Mouse (Mus musculus) forebrain, embryonic 11.5 days (tissue): ENCODE measurements at regions not wholly inside any gene's neighbourhood (a gene's known extent, or its start where the extent isn't known, plus 50 kb on each side); places are given as distances from the start of the nearest gene placed in this dataset.

ENCODE experiments used
- ATAC-seq: fragments of 200-750 bp; cut with Nextera tagmentation; replicated peaks from 2 replicates; pipeline ENCODE4 v1.8.0; 2017; ENCODE audit warnings: moderate TSS enrichment; ENCODE audit not compliant: low FRiP score
- DNase-seq: peaks from one replicate; pipeline ENCODE4 v3.0.0-alpha.2; 2017; ENCODE audit warnings: low spot score
- H3K27ac ChIP-seq: fragments of 300-500 bp; sonication (generic); 2 replicates; pipeline ENCODE4 v1.5.1; 2014; ENCODE audit warnings: low read depth, low read length
- H3K27me3 ChIP-seq: fragments of 300-500 bp; sonication (generic); 2 replicates; pipeline ENCODE4 v1.6.1; 2014; ENCODE audit warnings: mild to moderate bottlenecking, low read length, mixed read lengths; ENCODE audit not compliant: control insufficient read depth, insufficient read depth
- H3K36me3 ChIP-seq: fragments of 300-500 bp; sonication (generic); 2 replicates; pipeline ENCODE4 v1.6.1; 2014; ENCODE audit warnings: mild to moderate bottlenecking, low read length, moderate library complexity, mixed read lengths; ENCODE audit not compliant: control insufficient read depth, insufficient read depth
- H3K4me1 ChIP-seq: fragments of 300-500 bp; sonication (generic); replicated peaks from 2 replicates; pipeline ENCODE4 v1.6.1; 2014; ENCODE audit warnings: low read length, mixed read lengths; ENCODE audit not compliant: control insufficient read depth, insufficient read depth
- H3K4me2 ChIP-seq: fragments of 300-500 bp; sonication (generic); 2 replicates; pipeline ENCODE4 v1.6.1; 2014; ENCODE audit warnings: low read depth, mild to moderate bottlenecking, low read length, moderate library complexity, mixed read lengths; ENCODE audit not compliant: severe bottlenecking
- H3K4me3 ChIP-seq: fragments of 300-500 bp; sonication (generic); 2 replicates; pipeline ENCODE4 v1.5.1; 2014; ENCODE audit warnings: low read depth, low read length
- H3K9ac ChIP-seq: fragments of 300-500 bp; sonication (generic); 2 replicates; pipeline ENCODE4 v1.6.1; 2014; ENCODE audit warnings: low read length
- H3K9me3 ChIP-seq: fragments of 300-500 bp; sonication (generic); 2 replicates; pipeline ENCODE4 v1.6.1; 2016; ENCODE audit warnings: low read length, mixed read lengths; ENCODE audit not compliant: control insufficient read depth
- WGBS: fragments of 180-500 bp; shearing (Covaris S2); extraction: QIAGEN DNeasy Blood & Tissue Kit; methylation state at CpG from one replicate; pipeline ENCODE4 v1.1.7; 2014; 5-methylcytosine and 5-hydroxymethylcytosine counted together

DNA sequence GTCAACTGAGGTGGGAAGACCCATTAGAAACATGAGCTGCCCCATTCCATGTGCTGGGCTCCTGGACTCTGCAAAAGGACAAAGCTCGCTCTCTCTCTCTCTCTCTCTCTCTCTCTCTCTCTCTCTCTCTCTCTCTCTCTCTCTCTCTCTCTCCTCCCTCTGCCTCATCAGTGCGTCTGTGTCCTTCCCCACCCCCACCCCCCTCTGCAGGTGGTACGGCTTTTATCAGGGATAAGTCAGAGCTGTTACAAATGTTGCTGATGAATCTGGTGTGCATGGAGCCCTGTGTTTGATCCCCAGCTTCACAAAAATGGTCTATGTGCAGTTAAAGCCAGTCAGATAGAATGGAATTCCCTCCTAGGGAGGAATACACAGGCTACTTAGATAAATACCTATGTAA, 247.8 kb upstream of the Smlr1 start:
- H3K4me3 ChIP-seq: no peak overlapping the region
- H3K27ac ChIP-seq: no peak overlapping the region
- H3K4me1 ChIP-seq: no peaks in the 10 kb centered on the region
- no peaks in the 10 kb centered on the region for H3K36me3 ChIP-seq
- H3K9me3 ChIP-seq: no peaks in the 10 kb centered on the region
- H3K4me2 ChIP-seq: no peak overlapping the region
- DNase-seq (no peak), ATAC-seq (no peak)
- no peak overlapping the region for H3K9ac ChIP-seq
- WGBS: 51% methylated on average over 3 of the region's 3 CpGs
- H3K27me3 ChIP-seq: no peaks in the 10 kb centered on the region

DNA sequence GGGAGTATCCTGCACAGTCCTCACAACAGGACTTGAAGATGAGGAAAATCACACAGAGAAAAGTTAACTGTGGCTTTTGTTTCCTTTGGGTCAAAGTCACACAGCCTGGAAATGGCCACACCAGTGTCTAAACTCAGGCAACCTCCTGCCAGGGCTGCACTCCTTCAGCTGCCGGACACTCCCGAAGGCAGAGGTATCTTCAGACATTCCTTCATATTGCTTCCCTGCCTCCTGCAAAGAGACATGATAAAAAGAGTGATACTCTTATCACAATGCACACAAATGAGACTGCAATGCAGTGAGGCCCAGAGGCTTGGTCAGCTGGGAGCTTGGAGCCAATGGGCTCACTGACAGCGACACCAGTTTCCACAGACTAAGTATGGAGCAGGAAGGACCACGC, 243.4 kb upstream of the Smlr1 start:
- no peak overlapping the region for H3K4me3 ChIP-seq
- no peak overlapping the region for H3K27ac ChIP-seq
- no peaks in the 10 kb centered on the region for H3K4me1 ChIP-seq
- no peaks in the 10 kb centered on the region for H3K9me3 ChIP-seq
- H3K27me3 ChIP-seq: no peaks in the 10 kb centered on the region
- no peaks in the 10 kb centered on the region for H3K36me3 ChIP-seq
- ATAC-seq (no peak), DNase-seq (no peak)
- 93% methylated on average over 4 of the region's 4 CpGs for WGBS
- no peak overlapping the region for H3K4me2 ChIP-seq
- H3K9ac ChIP-seq: no peak overlapping the region

DNA sequence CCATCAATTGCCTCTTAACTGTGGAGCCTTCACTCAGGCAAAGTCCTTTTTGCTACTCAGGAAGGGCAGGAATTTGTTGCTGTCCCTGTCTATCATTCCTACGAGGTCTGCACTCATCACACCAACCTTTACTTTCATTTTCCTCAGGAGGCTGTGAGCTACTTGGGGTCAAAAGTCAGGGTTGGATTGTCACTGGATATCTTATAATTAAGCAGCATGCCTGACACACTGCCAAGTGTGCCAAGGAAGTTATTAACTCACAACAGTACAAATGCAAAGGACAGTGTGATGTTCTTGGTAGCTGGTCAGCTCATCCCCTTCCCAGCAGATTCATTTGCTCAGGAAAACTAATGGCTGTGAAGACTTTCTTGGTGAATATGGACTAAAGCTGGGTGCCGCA, 241.7 kb upstream of the Smlr1 start:
- 80% methylated on average over 2 of the region's 2 CpGs for WGBS
- H3K36me3 ChIP-seq: no peaks in the 10 kb centered on the region
- no peak overlapping the region for H3K4me3 ChIP-seq
- no peak overlapping the region for H3K27ac ChIP-seq
- H3K4me1 ChIP-seq: no peaks in the 10 kb centered on the region
- DNase-seq (no peak), ATAC-seq (no peak)
- H3K9ac ChIP-seq: no peak overlapping the region
- H3K27me3 ChIP-seq: no peaks in the 10 kb centered on the region
- no peak overlapping the region for H3K4me2 ChIP-seq
- H3K9me3 ChIP-seq: no peaks in the 10 kb centered on the region

GRCm38 (mm10) chr10:25776697-25777096, 240.6 kb upstream of the Smlr1 start:
- Histone ChIP-seq H3K4me1 (no peaks in the 10 kb centered on the region), H3K9me3 (no peaks in the 10 kb centered on the region), H3K4me2 (no peak overlapping the region), H3K27me3 (no peaks in the 10 kb centered on the region), H3K9ac (no peak overlapping the region), H3K4me3 (no peak overlapping the region), H3K36me3 (no peaks in the 10 kb centered on the region), H3K27ac (no peak overlapping the region)
- DNase-seq (no peak), ATAC-seq (no peak)
- 69% methylated on average over 11 of the region's 11 CpGs for WGBS

GRCm38 (mm10) chr10:25770051-25770450, 234.0 kb upstream of the Smlr1 start:
- no peaks in the 10 kb centered on the region for H3K9me3 ChIP-seq

DNA sequence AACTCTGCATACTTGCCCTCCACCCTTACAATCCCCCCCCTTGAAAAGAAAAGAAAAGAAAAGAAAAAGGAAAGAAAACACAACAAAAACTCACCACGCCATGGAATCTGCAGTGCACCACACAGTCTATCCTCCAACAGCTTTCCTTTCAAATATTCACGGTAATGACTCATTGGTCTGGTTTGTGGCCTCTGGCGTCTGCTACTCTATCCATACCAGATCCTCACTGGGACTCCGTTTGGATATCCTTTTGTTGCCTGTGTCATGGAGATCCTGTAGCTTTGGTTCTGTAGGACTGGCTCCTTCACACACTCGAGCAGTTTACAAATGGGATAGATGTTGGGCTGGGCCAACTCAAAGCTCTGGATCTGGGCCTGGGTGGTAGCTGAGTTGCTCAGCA, 232.4 kb upstream of the Smlr1 start:
- no peak for ATAC-seq
- 80% methylated on average over 5 of the region's 5 CpGs for WGBS

More at GRCm38 (mm10) chr10:25770051-25770450, 234.0 kb upstream of the Smlr1 start:
- H3K4me3 ChIP-seq: no peak overlapping the region
- no peaks in the 10 kb centered on the region for H3K27me3 ChIP-seq
- DNase-seq (no peak), ATAC-seq (no peak)
- no peak overlapping the region for H3K9ac ChIP-seq
- no peak overlapping the region for H3K4me2 ChIP-seq
- H3K4me1 ChIP-seq: no peaks in the 10 kb centered on the region
- no peak overlapping the region for H3K27ac ChIP-seq
- H3K36me3 ChIP-seq: no peaks in the 10 kb centered on the region

GRCm38 (mm10) chr10:25754300-25754699, 218.2 kb upstream of the Smlr1 start:
- H3K4me2 ChIP-seq: no peak overlapping the region
- H3K9ac ChIP-seq: no peak overlapping the region
- DNase-seq: no peak
- no peak overlapping the region for H3K27ac ChIP-seq
- no peak for ATAC-seq
- no peak overlapping the region for H3K4me3 ChIP-seq
- WGBS: 79% methylated on average over 3 of the region's 3 CpGs
- H3K9me3 ChIP-seq: no peaks in the 10 kb centered on the region
- no peaks in the 10 kb centered on the region for H3K27me3 ChIP-seq
- no peaks in the 10 kb centered on the region for H3K4me1 ChIP-seq
- no peaks in the 10 kb centered on the region for H3K36me3 ChIP-seq

More for the DNA sequence above, 232.4 kb upstream of the Smlr1 start:
- Histone ChIP-seq H3K9me3 (no peaks in the 10 kb centered on the region), H3K9ac (no peak overlapping the region), H3K4me1 (no peaks in the 10 kb centered on the region), H3K4me2 (no peak overlapping the region), H3K27me3 (no peaks in the 10 kb centered on the region), H3K27ac (no peak overlapping the region), H3K4me3 (no peak overlapping the region), H3K36me3 (no peaks in the 10 kb centered on the region)
- DNase-seq: no peak

GRCm38 (mm10) chr10:25742678-25743077, 206.6 kb upstream of the Smlr1 start:
- H3K4me3 ChIP-seq: no peak overlapping the region
- H3K9ac ChIP-seq: no peak overlapping the region
- ATAC-seq: no peak
- no peaks in the 10 kb centered on the region for H3K9me3 ChIP-seq
- 80% methylated on average over 3 of the region's 3 CpGs for WGBS
- H3K27me3 ChIP-seq: no peaks in the 10 kb centered on the region
- H3K4me1 ChIP-seq: no peaks in the 10 kb centered on the region
- H3K36me3 ChIP-seq: no peaks in the 10 kb centered on the region
- H3K4me2 ChIP-seq: no peak overlapping the region
- H3K27ac ChIP-seq: no peak overlapping the region
- DNase-seq: no peak

GRCm38 (mm10) chr10:25740956-25741355, 204.9 kb upstream of the Smlr1 start:
- 80% methylated on average over 2 of the region's 2 CpGs for WGBS
- Histone ChIP-seq H3K4me2 (no peak overlapping the region), H3K4me1 (no peaks in the 10 kb centered on the region), H3K4me3 (no peak overlapping the region), H3K27ac (no peak overlapping the region), H3K9me3 (no peaks in the 10 kb centered on the region), H3K9ac (no peak overlapping the region), H3K36me3 (no peaks in the 10 kb centered on the region), H3K27me3 (no peaks in the 10 kb centered on the region)
- DNase-seq: no peak
- no peak for ATAC-seq
